Mouse (Mus musculus) kidney, adult 8-10 months (tissue): ENCODE measurements around the gene Bst2.

Experiments
- DNase-seq, 2 experiments: peaks; one replicate each; pipeline ENCODE4 v3.0.0; 2022

Bst2 gene

GRCm38 (mm10) chr8:71537028-71537867 is at the start of gene Bst2:
TSS of gene Bst2 (minus strand) at chr8:71537456.
- DNase-seq = peak; percentile 93 to 94

GRCm38 (mm10) chr8:71586891-71587290 is 49.6 kb upstream of the Bst2 start:
- peak in 1 of 2 experiments; percentile 59 for DNase-seq

GRCm38 (mm10) chr8:71580201-71580600 is 42.9 kb upstream of the Bst2 start:
- no peak for DNase-seq

- no peak for DNase-seq
Measured at GRCm38 (mm10) chr8:71579476-71579875, 42.2 kb upstream of the Bst2 start.

GRCm38 (mm10) chr8:71579009-71579408 is 41.8 kb upstream of the Bst2 start:
- DNase-seq = no peak

- no peak for DNase-seq
Measured at GRCm38 (mm10) chr8:71577856-71578387, 40.7 kb upstream of the Bst2 start.

- no peak for DNase-seq
Measured at GRCm38 (mm10) chr8:71575020-71575419, 37.8 kb upstream of the Bst2 start.

GRCm38 (mm10) chr8:71574426-71574825 is 37.2 kb upstream of the Bst2 start:
- no peak for DNase-seq

- peak; percentile 69 to 73 for DNase-seq
Measured at GRCm38 (mm10) chr8:71572847-71573633, 35.8 kb upstream of the Bst2 start.

- no peak for DNase-seq
Measured at GRCm38 (mm10) chr8:71572077-71572476, 34.8 kb upstream of the Bst2 start.

GRCm38 (mm10) chr8:71570291-71570954 is 33.2 kb upstream of the Bst2 start:
- peak; percentile 99 for DNase-seq

- DNase-seq = peak; percentile 97 to 99
Measured at GRCm38 (mm10) chr8:71569366-71570290, 32.4 kb upstream of the Bst2 start.

GRCm38 (mm10) chr8:71568941-71569340 is 31.7 kb upstream of the Bst2 start:
- DNase-seq = peak in 1 of 2 experiments; percentile 39

- DNase-seq = peak; percentile 87 to 92
Measured at GRCm38 (mm10) chr8:71568387-71568937, 31.2 kb upstream of the Bst2 start, which contains the start of gene Slc27a1. TSS of gene Slc27a1 (plus strand) at chr8:71568882.

- no peak for DNase-seq
Measured at GRCm38 (mm10) chr8:71567587-71567986, 30.3 kb upstream of the Bst2 start.

- no peak for DNase-seq
Measured at GRCm38 (mm10) chr8:71566501-71566900, 29.2 kb upstream of the Bst2 start, which contains the start of gene Nxnl1. TSS of gene Nxnl1 (minus strand) at chr8:71566601.

- no peak for DNase-seq
Measured at GRCm38 (mm10) chr8:71563992-71564391, 26.7 kb upstream of the Bst2 start.

GRCm38 (mm10) chr8:71562751-71563150 is 25.5 kb upstream of the Bst2 start:
- DNase-seq = peak; percentile 69 to 82

- peak in 1 of 2 experiments; percentile 73 for DNase-seq
Measured at GRCm38 (mm10) chr8:71561401-71561800, 24.1 kb upstream of the Bst2 start.

GRCm38 (mm10) chr8:71560765-71561164 is 23.5 kb upstream of the Bst2 start:
- DNase-seq = no peak

- DNase-seq = no peak
Measured at GRCm38 (mm10) chr8:71560071-71560470, 22.8 kb upstream of the Bst2 start.
